Mouse (Mus musculus) layer of hippocampus, postnatal 10 days (tissue): ENCODE measurements at regions not wholly inside any gene's neighbourhood (a gene's known extent, or its start where the extent isn't known, plus 50 kb on each side); places are given as distances from the start of the nearest gene placed in this dataset.

Source experiments
- DNase-seq, 2 experiments: peaks; one replicate each; pipeline ENCODE4 v3.0.0; 2021; ENCODE audit warnings: low spot score in 2 of 2

DNA sequence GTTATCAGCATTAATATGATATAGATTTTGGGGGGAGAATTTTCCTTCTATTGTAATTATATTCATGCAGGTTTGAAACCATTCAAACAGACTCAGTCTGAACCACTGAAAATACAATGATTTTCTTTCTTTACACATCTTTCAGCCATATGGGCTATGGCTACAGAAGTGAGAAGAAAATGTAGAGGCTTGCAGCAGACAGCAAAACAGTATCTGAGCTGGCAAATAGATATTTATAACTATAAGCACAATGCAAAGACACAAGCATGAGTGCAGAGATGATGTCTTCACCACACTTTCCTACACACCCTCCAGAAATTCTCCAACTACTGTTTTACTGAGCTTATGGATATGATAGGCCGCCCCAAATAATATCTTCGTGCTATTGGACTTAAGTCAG lies 92.6 kb upstream of the Klf6 start:
- DNase-seq: no peak

DNA sequence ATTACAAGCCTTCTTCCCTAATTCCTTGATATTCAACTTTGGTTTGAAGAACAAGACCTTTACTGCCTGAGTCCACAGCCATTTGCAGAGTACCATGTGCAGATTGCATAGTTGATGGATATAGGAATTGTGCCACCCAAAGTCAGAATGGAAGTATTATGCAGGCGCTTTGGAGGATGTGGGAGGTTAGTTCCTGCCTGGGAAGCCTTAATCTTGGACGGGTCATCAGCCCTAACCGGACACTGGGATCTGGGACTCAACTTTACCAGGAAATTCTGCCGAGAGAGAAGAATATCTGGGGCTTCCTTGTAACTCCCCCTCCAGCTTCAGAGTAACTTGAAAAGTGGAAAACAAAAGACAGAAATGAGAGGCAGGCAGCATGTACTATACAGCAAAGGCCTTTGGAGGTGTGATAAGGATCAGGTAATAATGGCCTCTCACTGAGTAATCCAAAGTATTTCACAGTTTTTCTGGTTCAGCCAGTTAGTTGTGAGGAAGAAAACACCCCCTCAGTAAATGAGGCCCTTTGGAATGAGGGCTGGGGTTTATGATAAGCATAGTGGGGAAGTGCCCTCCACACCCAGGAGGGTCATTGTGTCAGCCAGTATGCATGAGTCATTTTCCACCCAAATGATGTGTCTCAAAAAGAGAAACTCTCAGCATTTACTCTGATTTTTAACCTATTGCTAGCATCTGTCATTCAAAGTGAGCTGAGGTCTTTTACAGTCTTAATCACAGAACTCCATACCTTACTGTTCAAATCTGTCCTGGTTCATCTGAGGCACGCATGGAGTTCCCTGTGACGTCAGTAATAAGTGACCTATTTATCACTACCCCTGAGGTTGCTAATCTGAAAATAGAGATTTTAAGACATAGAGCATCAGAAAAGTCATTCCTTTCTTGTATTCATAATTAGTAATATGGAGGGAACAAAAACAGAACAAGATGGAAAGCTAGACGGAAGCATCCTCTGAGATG lies 91.7 kb upstream of the Klf6 start:
- DNase-seq: no peak

DNA sequence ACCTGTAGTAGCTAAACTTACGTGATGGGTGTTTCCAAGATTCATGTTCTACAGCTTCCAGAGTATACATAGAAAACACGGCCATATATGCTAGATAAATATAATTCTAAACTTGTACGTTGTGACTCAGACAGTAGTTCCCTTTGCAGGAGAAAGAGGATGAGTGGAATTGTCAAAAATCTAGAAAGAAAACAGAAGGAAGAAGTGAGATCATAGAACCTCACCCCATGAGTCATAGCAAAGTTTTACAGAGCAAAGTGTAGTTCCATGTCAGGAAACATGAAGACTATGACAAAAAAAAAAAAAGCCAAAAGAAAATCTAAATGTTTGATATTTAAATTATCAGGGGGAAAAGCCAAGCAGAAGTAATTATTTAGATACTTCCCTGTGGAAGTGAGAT lies 87.5 kb upstream of the Klf6 start:
- DNase-seq: no peak

DNA sequence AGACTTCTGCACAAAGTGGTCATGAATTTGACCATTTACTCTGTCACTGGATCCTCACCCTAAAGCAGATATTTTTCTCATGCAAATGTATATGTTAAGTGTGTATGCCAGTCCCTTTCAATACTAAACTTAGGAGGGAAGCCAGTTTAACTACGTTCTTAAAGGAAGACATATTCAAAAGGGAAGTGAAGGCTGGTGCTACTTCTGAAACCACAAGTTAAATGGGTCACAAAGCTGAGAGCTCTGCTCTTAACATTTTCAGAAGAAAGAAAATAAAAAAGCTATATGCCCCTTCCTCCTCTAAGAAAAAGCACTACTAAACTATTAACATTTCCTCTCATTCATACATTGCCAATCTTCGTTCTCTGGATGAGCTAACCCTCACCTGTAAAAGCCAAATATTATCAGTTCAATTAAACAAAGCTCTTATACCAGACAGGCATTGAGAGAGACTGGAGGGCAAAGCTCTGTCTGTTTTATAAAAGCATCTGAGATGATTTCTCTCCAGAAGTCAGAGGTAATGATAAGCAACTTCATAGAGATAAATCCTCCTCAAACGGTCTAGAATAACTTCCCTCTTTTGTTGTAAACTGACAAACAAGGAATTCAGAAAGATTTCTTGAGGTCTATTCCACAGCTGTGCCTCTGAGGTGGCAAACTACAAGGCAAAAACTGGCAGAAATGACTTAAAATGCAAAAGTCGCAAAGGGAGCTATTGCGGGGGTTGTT lies 82.7 kb upstream of the Klf6 start:
- no peak for DNase-seq

DNA sequence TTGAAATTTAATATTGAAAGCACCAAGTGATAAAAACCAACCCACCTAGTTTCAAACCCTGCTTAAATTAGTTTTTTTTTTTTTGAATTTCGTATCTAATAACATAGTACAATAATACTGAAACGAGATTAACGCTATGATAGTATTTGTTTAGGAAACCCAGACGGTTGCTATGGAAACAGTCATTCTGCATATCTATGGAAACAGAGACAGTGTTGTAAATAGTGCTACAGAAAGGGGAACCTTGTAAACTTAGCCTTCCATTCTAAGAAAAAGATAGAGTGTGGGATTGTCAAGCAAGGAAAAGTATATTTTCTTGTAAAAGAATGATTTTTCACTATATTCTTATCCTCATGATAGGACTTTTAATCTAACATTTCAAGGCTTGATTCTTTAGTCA lies 81.9 kb upstream of the Klf6 start:
- DNase-seq: no peak

DNA sequence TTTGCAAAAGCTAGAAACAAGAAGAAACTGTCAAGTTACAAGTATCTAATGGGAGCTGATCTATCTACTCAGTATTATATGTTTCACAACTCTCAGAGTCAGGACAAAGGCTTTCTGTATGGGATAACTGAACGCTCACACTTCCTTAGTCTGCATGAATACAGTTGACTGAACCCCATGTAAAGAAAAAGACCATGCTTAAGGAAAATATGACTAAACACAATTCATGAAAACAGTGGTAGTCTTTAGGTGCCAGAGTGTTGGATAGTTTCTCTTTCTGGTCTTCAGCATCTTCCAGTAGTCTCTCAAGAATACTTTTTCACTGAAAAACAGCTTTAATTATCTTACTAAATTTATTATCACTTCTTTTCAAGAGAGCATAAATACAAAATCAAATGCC lies 78.7 kb upstream of the Klf6 start:
- no peak for DNase-seq

DNA sequence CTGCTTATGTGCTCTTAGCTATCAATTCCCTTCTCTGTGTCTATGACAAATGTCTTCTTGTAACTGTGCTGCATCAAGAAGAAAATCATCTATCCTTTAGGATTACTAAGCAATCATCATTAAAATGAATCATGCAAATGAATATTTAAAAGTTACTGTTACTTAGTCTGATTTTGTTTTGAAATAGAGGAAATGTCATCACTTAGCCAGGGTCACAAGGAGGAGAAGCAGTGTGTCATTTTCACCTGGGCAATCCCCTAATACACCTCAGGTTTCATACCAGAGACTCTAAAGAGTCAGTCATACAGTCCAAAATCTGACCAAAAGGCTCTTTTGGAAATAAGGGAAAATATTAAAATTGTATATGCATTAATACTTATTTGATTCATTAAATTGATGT lies 74.2 kb upstream of the Klf6 start:
- no peak for DNase-seq

DNA sequence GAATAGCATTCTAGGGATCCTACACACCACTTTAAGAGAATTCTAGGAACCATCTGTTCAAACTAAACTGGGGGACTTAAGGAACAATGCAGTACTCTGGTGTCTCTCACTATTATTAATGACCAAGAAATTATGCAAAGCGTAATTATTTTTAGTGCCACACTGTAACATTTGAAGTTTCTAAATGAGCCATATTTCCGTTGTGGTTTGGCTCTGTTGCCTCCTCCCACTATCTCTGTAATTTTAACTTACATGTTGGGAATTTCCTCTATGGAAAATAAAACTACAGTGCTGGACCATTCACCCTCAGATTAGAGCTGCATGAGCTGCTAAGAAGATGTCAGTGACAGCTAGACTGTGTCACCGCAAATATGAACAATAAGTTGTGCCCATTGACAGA lies 72.0 kb upstream of the Klf6 start:
- DNase-seq: no peak

DNA sequence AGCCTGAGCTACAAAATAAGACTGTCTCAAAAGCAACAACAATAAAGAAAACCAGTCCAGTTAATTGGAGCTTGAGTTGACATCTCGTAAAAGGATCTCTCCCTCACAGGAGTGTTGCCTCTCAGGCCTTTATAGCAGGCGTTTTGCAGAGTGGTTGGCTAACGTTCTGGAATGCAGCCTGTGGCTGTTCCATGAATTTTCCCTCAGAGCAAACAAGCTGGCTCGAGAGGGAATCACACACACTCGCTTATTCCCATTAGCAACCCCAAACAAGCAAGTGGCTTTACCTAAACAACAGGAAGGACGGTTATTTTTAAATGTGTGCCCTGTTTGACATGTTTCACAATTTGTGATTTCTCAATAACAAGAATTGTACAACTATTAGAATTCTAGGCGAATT lies 59.2 kb upstream of the Klf6 start:
- DNase-seq: no peak

DNA sequence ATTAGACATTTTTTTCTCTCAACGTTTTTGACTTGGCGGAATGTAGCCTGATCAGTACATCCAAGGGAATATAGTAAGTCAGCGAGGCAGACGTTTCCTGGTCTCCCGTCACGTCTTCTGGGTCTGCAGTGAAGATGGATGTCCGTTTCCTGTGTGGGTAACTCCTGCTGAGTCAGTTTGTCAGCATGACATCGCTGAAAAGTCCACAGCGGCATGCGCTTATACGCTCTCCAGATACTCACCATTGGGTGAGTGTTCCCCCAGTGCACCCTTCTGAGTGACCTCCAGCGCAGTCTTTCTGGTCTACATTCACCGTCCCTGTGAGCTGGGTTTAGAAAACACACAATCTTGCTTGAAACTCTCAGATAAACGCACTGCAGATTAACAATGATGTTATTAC lies 58.5 kb upstream of the Klf6 start:
- no peak for DNase-seq

DNA sequence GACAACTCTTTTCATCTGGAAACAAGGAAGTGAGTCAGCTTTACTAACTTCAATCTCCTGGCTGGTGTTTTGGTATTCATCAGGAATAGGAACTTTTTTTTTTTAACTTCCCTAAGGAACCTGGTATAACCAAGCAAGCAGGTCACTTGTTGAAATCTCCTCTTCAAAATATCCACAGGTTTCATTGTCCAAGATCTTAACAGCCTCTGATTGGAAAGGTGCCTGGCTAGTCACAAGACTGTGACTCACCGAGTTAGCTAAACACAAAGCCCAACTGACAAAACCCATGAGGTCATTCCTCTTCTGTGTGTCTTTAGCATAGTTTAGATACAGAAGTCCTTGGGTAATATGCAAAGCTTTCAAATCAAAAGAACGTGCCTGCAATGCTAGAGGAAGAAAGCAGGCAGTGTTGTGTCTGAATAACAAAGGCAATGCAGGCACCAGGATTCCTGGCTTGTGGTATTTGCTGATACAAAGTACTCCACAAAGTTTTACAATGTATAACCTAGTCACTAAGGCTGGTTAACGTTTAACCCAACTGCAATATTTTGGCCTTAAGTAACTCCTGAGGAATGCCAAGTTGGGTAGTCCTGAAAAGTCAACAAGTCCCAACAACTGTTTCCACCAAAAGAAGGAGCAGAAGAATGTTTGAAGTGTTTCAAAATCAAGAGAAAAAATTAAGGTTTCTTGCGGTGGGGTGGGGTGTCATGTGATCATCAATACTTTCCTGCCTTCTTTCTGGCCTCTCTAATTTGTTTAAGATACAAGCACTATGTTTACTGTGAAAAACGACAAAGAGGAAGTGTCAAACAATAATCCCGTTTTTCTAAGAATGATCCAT lies 57.5 kb upstream of the Klf6 start:
- no peak for DNase-seq

DNA sequence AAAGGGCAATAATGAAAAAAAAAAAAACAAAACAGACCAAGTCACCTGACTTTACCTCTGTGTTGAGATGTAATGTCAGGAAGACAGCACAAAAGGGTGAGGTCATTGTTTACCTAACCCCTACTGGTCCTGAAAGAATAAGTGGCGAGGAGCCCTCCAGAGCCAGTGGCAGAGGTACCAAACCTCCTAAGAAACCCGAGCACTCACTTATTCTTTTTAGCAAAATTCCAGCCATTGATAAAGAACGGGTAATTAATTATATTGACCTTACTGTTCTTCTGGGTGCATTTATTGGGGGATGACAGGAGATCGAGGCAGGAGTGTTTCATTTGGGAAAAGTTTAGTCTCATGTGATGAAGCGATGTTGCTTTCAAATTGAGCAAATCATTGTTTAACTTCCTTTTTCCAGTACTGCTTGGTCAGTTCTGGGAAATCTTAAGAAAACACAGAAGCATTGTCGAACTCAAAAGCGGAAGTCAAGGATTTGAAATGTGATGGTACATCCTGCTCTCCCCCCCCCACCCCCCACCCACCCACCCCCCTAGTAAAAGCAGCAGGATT lies 56.8 kb upstream of the Klf6 start:
- DNase-seq: no peak

DNA sequence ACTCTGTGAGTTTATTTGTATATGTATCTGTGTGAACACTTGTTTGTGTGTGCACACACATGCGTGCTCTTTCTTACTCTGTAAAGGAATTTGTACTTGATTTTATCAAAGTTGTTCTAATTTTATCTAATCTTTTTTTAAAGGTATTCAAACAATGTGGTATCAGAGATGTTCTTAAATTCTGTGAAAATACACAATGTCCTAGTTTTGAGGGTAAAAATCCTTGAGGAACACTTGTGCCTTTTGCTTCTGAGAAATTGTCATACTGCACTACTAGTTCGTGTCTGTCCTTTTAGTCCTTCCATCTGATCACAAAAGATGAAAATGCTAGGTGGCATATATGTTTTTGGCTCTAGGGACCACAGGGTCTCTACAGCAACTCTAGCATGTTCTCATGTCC lies 52.9 kb upstream of the Klf6 start:
- no peak for DNase-seq
